Mouse (Mus musculus) forebrain, embryonic 14.5 days (tissue): Measurements from ENCODE around the gene Lurap1l. TPM values are rescaled to one million over a fixed set of nuclear protein-coding genes. Genes with fewer than 3 reads are reported as not detected.

Source experiments
- ATAC-seq: fragments of 200-750 bp; cut with Nextera tagmentation; 2 replicates; pipeline ENCODE4 v1.8.0; 2017; ENCODE audit warnings: mild to moderate bottlenecking, moderate library complexity
- DNase-seq: peaks from one replicate; pipeline ENCODE4 v3.0.0-alpha.2; 2015; ENCODE audit warnings: low spot score
- H3K27ac ChIP-seq: fragments of 300-500 bp; sonication (generic); 2 replicates; pipeline ENCODE4 v1.5.1; 2014; ENCODE audit warnings: low read depth, mild to moderate bottlenecking, control low read depth, low read length, moderate library complexity
- H3K27me3 ChIP-seq: fragments of 300-500 bp; sonication (generic); replicated peaks from 2 replicates; pipeline ENCODE4 v1.6.1; 2014; ENCODE audit warnings: low read length, control low read depth, mixed read lengths; ENCODE audit not compliant: control insufficient read depth, insufficient read depth
- H3K36me3 ChIP-seq: fragments of 300-500 bp; sonication (generic); 2 replicates; pipeline ENCODE4 v1.6.1; 2014; ENCODE audit warnings: low read length, control low read depth; ENCODE audit not compliant: control insufficient read depth, insufficient read depth
- H3K4me1 ChIP-seq: fragments of 300-500 bp; sonication (generic); 2 replicates; pipeline ENCODE4 v1.6.1; 2014; ENCODE audit warnings: antibody characterized with exemption, low read length, control low read depth; ENCODE audit not compliant: control insufficient read depth, insufficient read depth
- H3K4me2 ChIP-seq: fragments of 300-500 bp; sonication (generic); 2 replicates; pipeline ENCODE4 v1.6.1; 2014; ENCODE audit warnings: mild to moderate bottlenecking, control low read depth, low read length
- H3K4me3 ChIP-seq: fragments of 300-500 bp; sonication (generic); 2 replicates; pipeline ENCODE4 v1.5.1; 2014; ENCODE audit warnings: low read depth, low read length, control low read depth
- H3K9ac ChIP-seq: fragments of 300-500 bp; sonication (generic); 2 replicates; pipeline ENCODE4 v1.6.1; 2014; ENCODE audit warnings: mild to moderate bottlenecking, low read length, control low read depth, moderate library complexity
- H3K9me3 ChIP-seq: fragments of 300-500 bp; sonication (generic); replicated peaks from 2 replicates; pipeline ENCODE4 v1.6.1; 2016; ENCODE audit warnings: low read length, control low read depth, mixed read lengths; ENCODE audit not compliant: control insufficient read depth
- WGBS: fragments of 180-500 bp; shearing (Covaris S2); extraction: QIAGEN DNeasy Blood & Tissue Kit; methylation state at CpG from one replicate; pipeline ENCODE4 v1.1.7; 2014; 5-methylcytosine and 5-hydroxymethylcytosine counted together
- polyA plus RNA-seq: library from polyadenylated mRNA; unstranded; fragments of >200 nt; fragmentation: Nextera tagmentation; extraction: Ambion mirVana; gene quantifications from 2 replicates; pipeline ENCODE4 v1.2.1, GENCODE M21; 2014

Gene Lurap1l
- polyA plus RNA-seq, 1 experiment from 2014 or later, result 5.0 TPM

- no peaks in the 10 kb centered on the region for H3K4me1 ChIP-seq
- no peaks in the 10 kb centered on the region for H3K27me3 ChIP-seq
- no peak overlapping the region for H3K27ac ChIP-seq
- H3K9me3 ChIP-seq, result no peaks in the 10 kb centered on the region
- no peak overlapping the region for H3K4me3 ChIP-seq
- no peaks in the 10 kb centered on the region for H3K36me3 ChIP-seq
- ATAC-seq (no peak), DNase-seq (no peak)
- H3K4me2 ChIP-seq, result no peak overlapping the region
- 82% methylated on average over 1 of the region's 1 CpGs for WGBS
- no peak overlapping the region for H3K9ac ChIP-seq
Measured at GRCm38 (mm10) chr4:80881996-80882599, 28.3 kb upstream of the Lurap1l start.

GRCm38 (mm10) chr4:80886631-80887030, 23.8 kb upstream of the Lurap1l start:
- H3K9ac ChIP-seq, result no peak overlapping the region
- no peak overlapping the region for H3K27ac ChIP-seq
- H3K9me3 ChIP-seq, result no peaks in the 10 kb centered on the region
- H3K4me3 ChIP-seq, result no peak overlapping the region
- H3K4me2 ChIP-seq, result no peak overlapping the region
- WGBS, result 91% methylated on average over 4 of the region's 4 CpGs
- ATAC-seq (no peak), DNase-seq (no peak)
- no peaks in the 10 kb centered on the region for H3K27me3 ChIP-seq
- no peaks in the 10 kb centered on the region for H3K36me3 ChIP-seq
- H3K4me1 ChIP-seq, result no peaks in the 10 kb centered on the region

GRCm38 (mm10) chr4:80891004-80891403, 19.4 kb upstream of the Lurap1l start:
- ATAC-seq (no peak), DNase-seq (no peak)
- Histone ChIP-seq H3K4me3 (no peak overlapping the region), H3K9me3 (no peaks in the 10 kb centered on the region), H3K27me3 (no peaks in the 10 kb centered on the region), H3K36me3 (no peaks in the 10 kb centered on the region), H3K27ac (no peak overlapping the region), H3K4me1 (no peaks in the 10 kb centered on the region), H3K9ac (no peak overlapping the region), H3K4me2 (no peak overlapping the region)
- WGBS, result 95% methylated on average over 6 of the region's 6 CpGs

GRCm38 (mm10) chr4:80895278-80895894, 15.1 kb upstream of the Lurap1l start:
- no peak overlapping the region for H3K4me3 ChIP-seq
- 66% methylated on average over 4 of the region's 4 CpGs for WGBS
- H3K9me3 ChIP-seq, result no peaks in the 10 kb centered on the region
- no peak overlapping the region for H3K4me2 ChIP-seq
- ATAC-seq, result no peak
- DNase-seq, result no peak
- no peaks in the 10 kb centered on the region for H3K36me3 ChIP-seq
- no peaks in the 10 kb centered on the region for H3K27me3 ChIP-seq
- no peak overlapping the region for H3K9ac ChIP-seq
- no peak overlapping the region for H3K27ac ChIP-seq
- no peaks in the 10 kb centered on the region for H3K4me1 ChIP-seq

- no peaks in the 10 kb centered on the region for H3K4me1 ChIP-seq
- whole genome bisulfite sequencing, result 58% methylated on average over 3 of the region's 3 CpGs
- ATAC-seq (no peak), DNase-seq (no peak)
- H3K4me3 ChIP-seq, result no peak overlapping the region
- no peak overlapping the region for H3K9ac ChIP-seq
- H3K36me3 ChIP-seq, result no peaks in the 10 kb centered on the region
- no peaks in the 10 kb centered on the region for H3K9me3 ChIP-seq
- H3K27ac ChIP-seq, result no peak overlapping the region
- H3K27me3 ChIP-seq, result no peaks in the 10 kb centered on the region
- H3K4me2 ChIP-seq, result no peak overlapping the region
Measured at GRCm38 (mm10) chr4:80906726-80907125, 3.7 kb upstream of the Lurap1l start.

- Histone ChIP-seq H3K9me3 (no peaks in the 10 kb centered on the region), H3K4me3 (no peak overlapping the region), H3K4me2 (no peak overlapping the region), H3K27ac (no peak overlapping the region), H3K4me1 (0 out of 2 replicates have a peak, but pooled peaks cover 3% of the 10 kb centered on the region), H3K36me3 (no peaks in the 10 kb centered on the region), H3K27me3 (no peaks in the 10 kb centered on the region), H3K9ac (no peak overlapping the region)
- WGBS, result 81% methylated on average over 5 of the region's 5 CpGs
- no peak for DNase-seq
- no peak for ATAC-seq
Measured at GRCm38 (mm10) chr4:80907973-80908372, 2.5 kb upstream of the Lurap1l start.

- ATAC-seq (no peak), DNase-seq (no peak)
- H3K36me3 ChIP-seq, result no peaks in the 10 kb centered on the region
- 0 out of 2 replicates have a peak, but pooled peaks cover 3% of the 10 kb centered on the region for H3K4me1 ChIP-seq
- no peaks in the 10 kb centered on the region for H3K9me3 ChIP-seq
- WGBS, result 75% methylated on average over 4 of the region's 4 CpGs
- no peak overlapping the region for H3K4me3 ChIP-seq
- H3K27me3 ChIP-seq, result no peaks in the 10 kb centered on the region
- H3K27ac ChIP-seq, result no peak overlapping the region
- no peak overlapping the region for H3K9ac ChIP-seq
- no peak overlapping the region for H3K4me2 ChIP-seq
Measured at GRCm38 (mm10) chr4:80908902-80909301, 1.5 kb upstream of the Lurap1l start.

- 0 out of 2 replicates have a peak, but pooled peaks cover 3% of the 10 kb centered on the region for H3K4me1 ChIP-seq
- H3K27ac ChIP-seq, result peak overlapping the region; percentile 78
- no peaks in the 10 kb centered on the region for H3K27me3 ChIP-seq
- peak overlapping the region; percentile 80 for H3K4me2 ChIP-seq
- peak; percentile 73 for DNase-seq
- H3K36me3 ChIP-seq, result no peaks in the 10 kb centered on the region
- no peaks in the 10 kb centered on the region for H3K9me3 ChIP-seq
- peak overlapping the region; percentile 63 for H3K4me3 ChIP-seq
- ATAC-seq, result peak; percentile 86
- WGBS, result under 1% methylated on average over 58 of the region's 58 CpGs
- peak overlapping the region; percentile 74 for H3K9ac ChIP-seq
Measured at GRCm38 (mm10) chr4:80910871-80911701, 640 bp downstream of the Lurap1l start.
